Mouse (Mus musculus): ENCODE data around the gene Slx1b. TPM values are rescaled to one million over a fixed set of nuclear protein-coding genes. Genes with fewer than 3 reads are reported as not detected.
"Not testable (repeated sequence)": the region's sequence is repeated elsewhere in the genome, so short reads cannot be mapped to it uniquely, and the experiment has no call there.

Gene Slx1b
- polyA plus RNA-seq, 1 experiment from 2014 or later, result 10.4 TPM

- no peaks in the 10 kb centered on the region for H3K27me3 ChIP-seq (replicated peaks; ENCODE audit: insufficient read depth, low read length)
- no peaks in the 10 kb centered on the region for H3K4me1 ChIP-seq (ENCODE audit: insufficient read depth, low read depth, low read length)
- H3K27ac ChIP-seq (ENCODE audit: low read length), result no peak overlapping the region
- ATAC-seq (no peak), DNase-seq (ENCODE audit: low spot score) (no peak)
- TF ChIP-seq EP300 (IDR thresholded peaks at IDR 0.05), result no peak
- TF ChIP-seq CTCF (IDR thresholded peaks at IDR 0.05), result no peak
- no peak overlapping the region for H3K4me2 ChIP-seq (replicated peaks; ENCODE audit: low read depth, low read length)
- no peak overlapping the region for H3K4me3 ChIP-seq (ENCODE audit: low read depth, low read length)
- H3K9ac ChIP-seq (replicated peaks; ENCODE audit: low read depth), result no peak overlapping the region
- H3K9me3 ChIP-seq (ENCODE audit: low read length), result no peaks in the 10 kb centered on the region
- 66% methylated on average over 8 of the region's 8 CpGs for WGBS
- no peaks in the 10 kb centered on the region for H3K36me3 ChIP-seq (ENCODE audit: insufficient read depth, low read length)
Observed at GRCm38 (mm10) chr7:126736122-126736521, 40.5 kb upstream of the Slx1b start.

DNA sequence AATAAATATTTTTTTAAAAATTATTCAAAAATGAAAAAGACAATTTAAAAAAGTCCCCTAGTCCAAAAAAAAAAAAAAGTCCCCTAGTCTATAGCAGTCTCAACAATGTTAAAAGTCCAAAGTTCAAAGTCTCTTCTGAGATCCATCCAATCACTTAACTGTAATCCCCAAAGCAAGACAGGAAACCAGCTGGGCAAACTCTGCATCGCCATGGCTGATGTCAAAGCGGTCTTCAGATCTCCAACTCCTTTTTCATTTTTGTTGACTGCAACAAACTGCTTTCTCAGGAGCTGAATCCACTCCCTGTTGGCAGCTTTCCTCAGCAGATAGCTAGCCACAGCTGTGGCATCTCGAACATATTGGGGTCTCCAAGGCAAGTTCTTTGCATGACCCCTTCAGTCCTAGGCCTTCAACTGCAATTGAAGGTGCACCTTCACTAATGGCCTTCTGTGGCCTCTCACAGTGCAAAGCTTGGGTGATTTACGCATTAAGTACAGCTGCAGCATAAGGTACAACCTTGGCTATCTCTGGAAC, 34.7 kb upstream of the Slx1b start:
- not testable (repeated sequence) for H3K27ac ChIP-seq (ENCODE audit: low read length); H3K4me3 ChIP-seq (ENCODE audit: low read depth, low read length); H3K27me3 ChIP-seq (replicated peaks; ENCODE audit: insufficient read depth, low read length); H3K36me3 ChIP-seq (ENCODE audit: insufficient read depth, low read length); H3K4me2 ChIP-seq (replicated peaks; ENCODE audit: low read depth, low read length); H3K9ac ChIP-seq (replicated peaks; ENCODE audit: low read depth); H3K4me1 ChIP-seq (ENCODE audit: insufficient read depth, low read depth, low read length); H3K9me3 ChIP-seq (ENCODE audit: low read length)
- WGBS, result 62% methylated on average over 4 of the region's 4 CpGs
- DNase-seq (ENCODE audit: low spot score) (peak; percentile 45), ATAC-seq (peak; percentile 65)

DNA sequence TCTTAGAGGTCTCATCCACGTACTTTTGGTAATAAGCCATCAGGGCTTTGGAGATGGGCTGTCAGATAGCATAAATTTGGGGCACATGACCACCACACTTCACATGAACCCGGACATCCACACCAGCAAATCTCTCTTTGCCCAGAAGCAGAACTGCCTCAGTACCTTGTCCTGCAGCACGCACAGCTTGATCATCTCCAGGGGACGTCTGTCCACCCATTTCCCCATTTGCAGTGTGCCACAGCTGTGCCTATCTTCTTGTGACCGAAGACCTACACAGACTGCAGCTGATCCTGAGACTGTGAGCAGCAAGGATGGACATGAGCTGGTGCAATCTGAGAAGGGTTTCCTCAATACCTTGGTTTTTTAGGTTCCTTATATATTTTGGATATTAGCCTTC, 30.1 kb upstream of the Slx1b start:
- Histone ChIP-seq H3K36me3 (ENCODE audit: insufficient read depth, low read length) (no peaks in the 10 kb centered on the region), H3K4me2 (replicated peaks; ENCODE audit: low read depth, low read length) (no peak overlapping the region), H3K27me3 (replicated peaks; ENCODE audit: insufficient read depth, low read length) (no peaks in the 10 kb centered on the region), H3K27ac (ENCODE audit: low read length) (no peak overlapping the region), H3K9ac (replicated peaks; ENCODE audit: low read depth) (no peak overlapping the region), H3K9me3 (ENCODE audit: low read length) (no peaks in the 10 kb centered on the region), H3K4me3 (ENCODE audit: low read depth, low read length) (no peak overlapping the region), H3K4me1 (ENCODE audit: insufficient read depth, low read depth, low read length) (no peaks in the 10 kb centered on the region)
- DNase-seq (ENCODE audit: low spot score) (no peak), ATAC-seq (no peak)
- WGBS, result 66% methylated on average over 5 of the region's 5 CpGs
- TF ChIP-seq EP300 (IDR thresholded peaks at IDR 0.05) (no peak), CTCF (IDR thresholded peaks at IDR 0.05) (no peak)

- no peaks in the 10 kb centered on the region for H3K4me1 ChIP-seq (ENCODE audit: insufficient read depth, low read depth, low read length)
- H3K27ac ChIP-seq (ENCODE audit: low read length), result no peak overlapping the region
- H3K36me3 ChIP-seq (ENCODE audit: insufficient read depth, low read length), result no peaks in the 10 kb centered on the region
- no peak overlapping the region for H3K9ac ChIP-seq (replicated peaks; ENCODE audit: low read depth)
- no peaks in the 10 kb centered on the region for H3K9me3 ChIP-seq (ENCODE audit: low read length)
- no peak overlapping the region for H3K4me3 ChIP-seq (ENCODE audit: low read depth, low read length)
- TF ChIP-seq EP300 (IDR thresholded peaks at IDR 0.05) (no peak), CTCF (IDR thresholded peaks at IDR 0.05) (no peak)
- WGBS, result 58% methylated on average over 3 of the region's 3 CpGs
- no peak for DNase-seq (ENCODE audit: low spot score)
- no peak for ATAC-seq
- H3K4me2 ChIP-seq (replicated peaks; ENCODE audit: low read depth, low read length), result no peak overlapping the region
- H3K27me3 ChIP-seq (replicated peaks; ENCODE audit: insufficient read depth, low read length), result no peaks in the 10 kb centered on the region
Observed at GRCm38 (mm10) chr7:126725077-126725476, 29.5 kb upstream of the Slx1b start.

- H3K36me3 ChIP-seq (ENCODE audit: insufficient read depth, low read length), result no peaks in the 10 kb centered on the region
- 89% methylated on average over 13 of the region's 13 CpGs for WGBS
- DNase-seq (ENCODE audit: low spot score), result no peak
Observed at GRCm38 (mm10) chr7:126721635-126722034, 26.1 kb upstream of the Slx1b start.

DNA sequence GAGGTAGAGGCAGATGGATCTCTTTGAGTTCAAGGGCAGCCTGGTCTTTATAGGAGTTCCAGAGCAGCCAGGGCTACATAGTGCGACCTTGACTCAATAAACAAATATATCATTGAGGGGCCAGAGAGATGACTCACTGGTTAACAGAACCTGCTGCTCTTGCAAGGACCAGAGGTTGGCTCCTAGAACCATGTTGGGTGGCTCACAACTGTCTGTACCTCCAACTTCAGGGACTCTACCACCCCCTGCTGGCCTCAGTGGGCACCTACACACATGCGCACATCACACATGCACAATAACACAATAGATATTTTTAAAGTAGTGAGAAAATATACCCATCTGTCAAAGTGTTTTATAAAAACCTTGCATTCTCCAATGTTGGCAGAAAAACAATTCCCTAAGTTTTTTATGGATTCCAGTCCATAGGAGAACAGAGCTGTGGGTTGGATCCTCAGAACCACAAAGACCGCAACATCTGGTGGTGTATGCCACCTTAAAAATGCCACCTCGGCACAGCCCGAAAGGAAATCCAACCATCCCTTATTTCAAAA, 23.3 kb upstream of the Slx1b start:
- Histone ChIP-seq H3K4me2 (replicated peaks; ENCODE audit: low read depth, low read length) (no peak overlapping the region), H3K9me3 (ENCODE audit: low read length) (no peaks in the 10 kb centered on the region), H3K4me1 (ENCODE audit: insufficient read depth, low read depth, low read length) (no peaks in the 10 kb centered on the region), H3K36me3 (ENCODE audit: insufficient read depth, low read length) (no peaks in the 10 kb centered on the region), H3K4me3 (ENCODE audit: low read depth, low read length) (no peak overlapping the region), H3K27me3 (replicated peaks; ENCODE audit: insufficient read depth, low read length) (no peaks in the 10 kb centered on the region), H3K9ac (replicated peaks; ENCODE audit: low read depth) (no peak overlapping the region), H3K27ac (ENCODE audit: low read length) (no peak overlapping the region)
- ATAC-seq (no peak), DNase-seq (ENCODE audit: low spot score) (no peak)
- TF ChIP-seq EP300 (IDR thresholded peaks at IDR 0.05), result no peak
- peak; percentile 18; the same call in 1 of the 2 replicates for TF ChIP-seq CTCF (IDR thresholded peaks at IDR 0.05)
- WGBS, result 85% methylated on average over 5 of the region's 5 CpGs

More at GRCm38 (mm10) chr7:126721635-126722034, 26.1 kb upstream of the Slx1b start:
- Histone ChIP-seq H3K4me1 (ENCODE audit: insufficient read depth, low read depth, low read length) (no peaks in the 10 kb centered on the region), H3K27ac (ENCODE audit: low read length) (no peak overlapping the region), H3K4me3 (ENCODE audit: low read depth, low read length) (no peak overlapping the region), H3K9me3 (ENCODE audit: low read length) (no peaks in the 10 kb centered on the region), H3K27me3 (replicated peaks; ENCODE audit: insufficient read depth, low read length) (no peaks in the 10 kb centered on the region), H3K9ac (replicated peaks; ENCODE audit: low read depth) (no peak overlapping the region), H3K4me2 (replicated peaks; ENCODE audit: low read depth, low read length) (no peak overlapping the region)
- no peak for ATAC-seq
- TF ChIP-seq EP300 (IDR thresholded peaks at IDR 0.05) (no peak), CTCF (IDR thresholded peaks at IDR 0.05) (no peak)

GRCm38 (mm10) chr7:126717566-126717965, 22.0 kb upstream of the Slx1b start:
- no peak overlapping the region for H3K27ac ChIP-seq (ENCODE audit: low read length)
- DNase-seq (ENCODE audit: low spot score), result no peak
- TF ChIP-seq CTCF (IDR thresholded peaks at IDR 0.05) (no peak), EP300 (IDR thresholded peaks at IDR 0.05) (no peak)

More at GRCm38 (mm10) chr7:126717566-126717965, 22.0 kb upstream of the Slx1b start:
- Histone ChIP-seq H3K4me3 (ENCODE audit: low read depth, low read length) (no peak overlapping the region), H3K9me3 (ENCODE audit: low read length) (no peaks in the 10 kb centered on the region), H3K36me3 (ENCODE audit: insufficient read depth, low read length) (no peaks in the 10 kb centered on the region), H3K9ac (replicated peaks; ENCODE audit: low read depth) (no peak overlapping the region), H3K4me2 (replicated peaks; ENCODE audit: low read depth, low read length) (no peak overlapping the region), H3K4me1 (ENCODE audit: insufficient read depth, low read depth, low read length) (no peaks in the 10 kb centered on the region), H3K27me3 (replicated peaks; ENCODE audit: insufficient read depth, low read length) (no peaks in the 10 kb centered on the region)
- 58% methylated on average over 3 of the region's 3 CpGs for WGBS
- ATAC-seq, result no peak
